Mouse (Mus musculus) retina, postnatal 1 day (tissue): Measurements from ENCODE around the gene Eea1.

Experiments used
- DNase-seq: peaks from one replicate; pipeline ENCODE4 v3.0.0-alpha.2; 2012

Gene Eea1

DNA sequence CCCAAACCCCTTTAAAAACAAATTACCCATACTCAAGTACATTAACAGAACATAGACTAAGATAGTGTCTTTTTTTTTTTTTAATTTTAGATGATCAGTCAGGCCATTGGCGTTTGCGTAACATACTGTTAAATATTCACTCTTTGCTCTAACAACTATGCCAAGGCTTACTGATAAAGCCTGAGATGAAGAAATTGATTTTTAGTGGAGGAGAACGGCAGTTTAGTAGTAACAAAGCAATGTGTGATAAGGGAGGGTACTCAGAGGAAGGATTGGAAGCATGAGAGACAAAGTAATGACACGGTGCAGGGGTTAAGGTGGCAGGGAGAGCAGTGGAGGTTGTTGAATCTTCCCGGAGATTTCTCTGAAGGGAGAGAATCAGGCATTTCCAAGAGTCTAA lies 9.7 kb downstream of the Eea1 start:
- no peak for DNase-seq

DNA sequence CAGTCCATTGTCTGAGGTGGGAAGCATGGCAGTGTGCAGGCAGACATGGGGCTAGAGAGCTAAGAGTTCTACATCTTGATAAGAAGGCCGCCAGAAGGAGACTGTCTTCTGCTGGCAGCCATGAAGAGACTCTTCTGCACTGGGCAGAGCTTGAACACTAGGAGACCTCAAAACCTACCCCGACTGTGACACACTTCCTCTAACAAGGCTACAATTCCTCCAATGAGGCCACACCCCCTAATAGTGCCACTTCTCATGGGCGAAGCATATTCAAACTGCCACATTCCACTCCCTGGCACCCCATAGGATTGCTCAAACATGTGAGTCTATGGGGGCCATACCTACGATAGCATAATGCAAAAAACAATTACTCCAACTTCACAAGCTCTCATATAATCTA lies 10.3 kb downstream of the Eea1 start:
- no peak for DNase-seq

DNA sequence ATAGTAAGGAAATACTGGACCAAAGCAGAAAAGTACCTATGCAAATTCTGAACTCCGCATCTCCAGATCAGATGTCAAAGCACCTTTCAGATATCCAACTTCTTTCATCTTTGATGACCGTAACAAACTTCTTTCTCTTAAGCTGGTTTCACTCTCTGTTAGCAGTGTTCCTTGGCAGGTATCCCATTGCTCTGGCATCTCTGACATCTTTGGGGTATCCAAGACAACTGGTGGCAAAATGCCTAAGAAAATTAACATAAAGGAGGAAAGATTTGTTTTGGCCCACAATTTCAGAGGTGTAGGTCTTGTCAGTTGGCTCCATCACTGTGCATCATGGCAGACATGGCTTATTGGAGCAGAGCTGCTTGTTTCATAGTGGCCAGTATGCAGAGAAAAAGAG lies 10.9 kb downstream of the Eea1 start:
- DNase-seq = no peak

DNA sequence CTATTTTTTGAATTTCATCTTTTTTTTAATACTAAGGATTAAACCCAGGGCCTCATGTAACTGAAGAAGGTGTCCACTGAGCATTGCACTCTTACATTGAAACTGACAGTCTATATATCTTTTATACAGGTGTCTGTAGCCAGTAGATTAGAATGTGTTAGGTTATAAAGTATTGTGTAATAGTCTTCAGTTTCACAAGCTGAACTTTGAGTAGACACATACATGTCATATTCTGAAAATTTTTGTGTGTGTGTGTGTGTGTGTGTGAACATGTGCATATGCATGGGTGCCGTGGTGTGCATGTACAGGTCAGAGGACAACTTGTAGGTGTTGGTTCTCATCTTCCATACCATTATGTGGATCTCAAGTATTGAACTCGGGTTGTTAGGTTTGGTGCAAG lies 16.2 kb downstream of the Eea1 start:
- DNase-seq = no peak

DNA sequence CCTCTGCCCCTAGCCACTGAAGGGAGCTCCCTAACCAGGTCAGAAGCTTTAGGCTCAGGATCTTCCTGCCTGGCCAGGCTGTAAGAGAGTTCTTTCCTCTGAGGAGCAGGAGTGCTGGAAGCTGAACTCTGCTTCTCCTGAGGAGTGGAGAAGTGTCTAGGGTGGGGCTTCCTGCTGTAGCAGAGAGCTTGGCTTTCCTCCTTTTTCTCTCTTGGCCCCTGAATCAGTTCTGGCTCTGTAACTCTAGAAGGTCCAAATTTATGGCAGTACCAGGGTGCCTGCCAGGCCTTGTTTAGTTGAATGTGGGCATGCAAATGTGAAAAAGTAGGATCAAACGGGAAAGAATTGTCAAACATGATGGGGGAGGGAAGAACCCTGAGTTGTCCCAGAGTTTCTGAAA lies 17.1 kb downstream of the Eea1 start:
- no peak for DNase-seq

DNA sequence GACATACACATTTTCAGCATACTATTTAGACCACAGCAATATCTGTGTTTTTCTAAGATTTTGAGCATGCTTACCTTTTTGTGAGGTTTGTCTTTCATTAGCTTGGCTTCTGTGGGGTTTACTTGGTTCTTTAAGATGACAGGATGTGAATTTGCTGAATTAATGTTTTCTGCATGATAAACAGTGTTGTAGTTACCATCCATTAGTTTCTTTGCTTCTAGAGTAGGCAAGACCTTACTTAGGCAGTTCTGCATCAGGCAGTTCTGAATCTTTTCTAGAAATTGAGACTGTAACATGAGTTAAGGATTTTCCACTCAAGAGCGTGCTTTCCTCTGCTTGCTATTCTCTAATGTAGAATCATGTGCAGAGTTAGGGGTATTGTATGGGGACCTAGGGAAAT lies 24.2 kb downstream of the Eea1 start:
- DNase-seq = no peak

DNA sequence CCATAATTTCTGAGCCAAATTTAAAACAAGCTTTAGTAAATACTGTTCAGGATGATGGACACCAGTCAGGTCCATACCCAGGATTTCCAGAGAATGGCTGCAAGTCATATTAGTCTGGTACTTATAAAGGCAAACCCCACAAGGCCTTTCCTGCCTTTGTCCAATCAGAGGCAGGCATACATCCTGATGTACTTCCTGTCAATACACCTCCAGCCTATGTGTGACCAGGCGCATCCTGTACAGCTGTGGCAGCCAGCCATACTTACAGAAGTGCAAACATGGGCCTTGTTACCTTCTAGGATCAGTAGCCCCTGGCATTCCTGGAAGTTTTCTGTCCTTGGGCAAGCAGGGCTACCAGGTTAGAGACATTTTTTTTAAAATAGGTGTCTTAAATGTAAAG lies 29.2 kb downstream of the Eea1 start:
- no peak for DNase-seq

DNA sequence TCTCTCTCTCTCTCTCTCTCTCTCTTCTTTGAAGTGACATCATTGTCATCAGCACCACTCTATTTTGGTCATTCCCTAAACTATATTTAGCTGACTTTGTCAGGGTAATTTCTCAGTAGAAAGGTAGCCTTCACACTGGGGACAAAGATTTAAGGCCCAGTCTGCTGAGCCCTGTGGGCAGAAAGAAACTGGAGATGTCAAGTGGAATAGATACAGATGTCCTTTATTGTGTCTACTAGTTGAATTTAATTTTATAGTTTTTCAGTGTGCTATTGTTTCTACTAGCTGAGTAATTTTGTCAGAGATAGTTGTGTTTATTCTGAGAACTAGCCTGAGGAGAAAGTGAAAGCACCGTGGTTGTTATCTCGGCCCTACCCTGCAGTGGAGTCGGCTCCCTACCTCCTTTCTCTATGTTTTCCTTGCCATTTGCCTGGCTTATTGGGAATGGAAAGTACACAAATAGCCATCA lies 30.3 kb downstream of the Eea1 start:
- DNase-seq = no peak

DNA sequence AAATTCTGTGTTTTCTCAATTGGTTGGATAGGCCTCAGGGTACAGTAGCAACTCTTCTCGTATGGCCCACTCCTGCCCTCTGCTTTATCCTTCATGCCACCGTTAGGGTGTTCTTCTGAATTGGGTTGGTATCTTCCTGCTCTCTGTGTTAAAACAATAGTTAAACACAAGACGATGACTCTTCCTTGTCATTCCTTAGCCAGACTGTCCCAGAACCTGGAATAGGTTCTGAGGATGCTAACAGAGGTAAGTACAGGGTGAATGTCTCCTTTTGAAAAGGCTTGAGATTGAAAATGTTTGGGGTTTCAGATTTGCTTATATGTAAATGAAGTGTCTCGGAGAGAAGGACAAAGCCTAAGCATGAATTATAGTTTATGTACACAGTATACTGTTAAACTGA lies 30.9 kb downstream of the Eea1 start:
- no peak for DNase-seq

DNA sequence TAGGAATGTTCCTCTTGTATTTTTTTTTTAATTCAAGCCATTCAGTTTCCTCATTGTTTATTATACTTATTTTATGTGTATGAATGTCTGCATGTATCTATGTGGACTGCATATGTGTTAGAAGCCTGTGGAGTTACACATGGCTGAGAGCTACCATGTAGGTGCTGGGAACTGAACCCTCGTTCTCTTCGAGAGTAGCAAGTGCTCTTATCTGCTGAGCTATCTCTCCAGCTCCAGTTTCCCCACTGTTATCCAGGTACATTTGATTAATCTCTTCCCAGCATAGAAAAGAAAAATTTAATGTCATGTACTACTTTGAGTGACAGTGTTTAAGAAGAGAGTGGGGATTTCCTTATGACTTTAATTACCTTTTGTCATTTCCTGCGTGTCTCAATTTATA lies 31.5 kb downstream of the Eea1 start:
- no peak for DNase-seq

DNA sequence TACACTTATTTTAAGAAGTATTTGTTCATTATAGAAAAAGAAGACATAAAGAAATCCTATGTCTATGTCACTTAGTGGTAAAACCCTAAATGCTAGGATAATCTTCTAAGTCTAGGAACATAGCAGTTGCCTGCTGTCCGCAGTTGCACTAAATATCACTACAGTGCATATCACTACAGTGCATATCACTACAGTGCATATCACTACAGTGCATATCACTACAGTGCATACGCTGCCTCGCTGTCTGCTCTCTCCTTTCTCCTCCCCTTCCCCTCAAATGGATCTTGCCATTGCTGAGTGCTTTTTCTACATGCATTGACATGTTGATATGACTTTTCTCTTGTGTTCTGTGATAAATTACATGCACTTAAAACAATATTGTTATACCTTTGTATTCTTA lies 34.0 kb downstream of the Eea1 start:
- DNase-seq = no peak

DNA sequence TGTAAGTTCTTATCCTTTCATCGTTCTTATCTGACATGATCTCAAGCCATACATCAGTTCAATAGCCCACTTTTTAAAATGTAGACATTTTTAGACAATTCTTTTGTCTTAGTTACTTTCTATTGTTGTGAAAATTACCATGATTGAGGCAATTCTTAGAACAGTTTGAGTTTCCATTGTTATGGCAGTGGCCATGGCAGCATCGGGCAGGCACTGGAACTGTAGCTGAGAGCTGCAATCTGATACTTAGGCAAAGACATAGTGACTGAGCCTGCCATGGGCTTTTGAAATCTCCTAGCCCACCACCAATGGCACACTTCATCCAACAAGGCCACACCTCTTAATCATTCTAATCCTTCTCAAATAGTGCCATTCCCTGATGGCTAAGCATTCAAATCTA lies 36.3 kb downstream of the Eea1 start:
- no peak for DNase-seq

DNA sequence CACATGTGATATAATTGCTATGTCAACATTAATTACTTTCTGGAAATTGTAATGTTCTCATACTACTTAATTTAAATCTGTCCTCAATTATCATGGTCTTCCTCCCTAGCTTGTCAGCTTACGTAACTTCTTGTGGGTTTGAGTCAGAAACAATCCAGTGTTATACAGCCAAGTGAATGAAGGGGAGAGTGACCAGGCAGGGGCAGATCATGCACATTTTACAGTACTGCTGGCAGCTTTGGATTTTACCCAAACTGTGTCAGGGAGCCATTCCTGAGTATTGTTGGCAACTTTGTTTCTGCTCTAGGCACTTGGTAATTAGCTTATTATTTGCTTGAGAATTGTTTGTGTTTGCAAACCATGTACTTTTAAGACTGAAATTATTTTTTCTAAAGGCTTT lies 49.3 kb downstream of the Eea1 start:
- peak; percentile 32 for DNase-seq

DNA sequence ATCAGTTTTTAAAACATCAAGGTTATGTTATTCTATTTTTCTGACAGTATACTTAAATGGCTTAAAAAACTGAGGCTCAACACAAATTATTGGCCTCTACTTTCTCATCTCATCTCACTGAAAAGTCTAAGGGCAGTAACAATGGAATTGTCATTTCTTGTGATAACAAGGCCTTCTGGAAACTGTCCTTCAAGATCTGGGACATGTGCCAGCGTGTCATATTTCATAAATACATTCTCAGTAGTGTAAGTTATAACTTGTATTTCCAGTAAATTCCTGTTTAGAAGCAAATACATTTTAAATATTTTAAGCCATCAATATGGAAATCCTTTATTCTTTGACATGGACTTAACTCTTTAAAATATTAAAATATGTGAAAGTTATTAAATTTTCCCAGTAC lies 50.7 kb downstream of the Eea1 start:
- no peak for DNase-seq

DNA sequence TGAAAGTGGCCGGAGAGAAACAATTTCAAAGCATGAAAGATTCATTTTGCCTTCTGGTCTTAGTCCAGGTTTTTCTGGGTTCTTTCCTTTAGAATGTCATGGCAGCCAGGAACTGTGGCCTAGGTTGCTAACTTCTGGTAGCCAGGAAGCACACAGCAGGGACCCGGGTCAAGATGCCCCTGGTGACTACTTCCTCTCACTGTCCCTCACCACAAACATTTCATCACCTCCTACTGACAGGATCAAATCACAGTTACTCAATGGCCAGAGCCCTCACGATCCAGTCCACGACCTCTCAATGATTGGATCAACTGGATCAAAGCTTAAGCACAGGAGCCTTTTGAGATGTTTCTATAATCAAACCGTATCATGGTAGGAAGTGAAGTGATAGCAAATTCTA lies 60.5 kb downstream of the Eea1 start:
- DNase-seq = no peak

DNA sequence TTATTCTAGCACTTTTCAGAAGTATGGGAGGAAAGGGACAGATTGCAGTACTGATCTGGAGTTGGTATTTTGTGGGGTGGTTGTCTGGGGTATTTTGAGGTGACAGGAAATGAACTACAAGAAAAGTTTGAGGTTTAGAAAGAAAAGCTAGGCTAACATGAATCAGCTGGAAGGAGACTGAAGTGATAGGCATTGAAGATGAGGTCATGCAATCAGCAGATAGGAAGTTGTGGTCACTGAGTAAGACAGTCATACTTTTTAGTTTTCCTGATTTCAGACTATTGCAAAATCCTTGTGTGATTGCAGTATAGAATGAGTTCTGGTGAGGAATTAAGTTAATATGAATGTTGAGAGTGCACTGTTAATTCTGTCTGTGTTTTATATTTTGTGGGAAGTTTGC lies 75.3 kb downstream of the Eea1 start:
- no peak for DNase-seq

DNA sequence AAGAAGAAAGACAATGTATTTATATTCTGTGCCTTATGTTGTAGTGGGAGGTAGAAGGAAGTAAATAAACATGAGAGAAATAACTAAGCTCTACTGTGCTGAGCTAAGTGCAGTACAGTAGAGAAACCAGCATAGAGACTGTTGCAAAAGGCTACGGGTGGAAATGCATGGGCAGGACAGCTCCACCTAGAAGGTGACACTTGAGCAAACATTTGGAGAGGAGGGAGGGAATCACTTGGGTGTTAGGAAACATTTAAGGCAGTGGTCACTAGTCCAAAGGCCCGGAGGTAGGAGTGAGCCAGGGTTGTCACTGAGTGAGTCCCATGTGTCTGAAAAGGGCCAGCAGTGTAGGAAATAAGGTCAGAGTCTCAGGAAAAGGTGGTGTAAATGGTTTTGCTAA lies 77.0 kb downstream of the Eea1 start:
- DNase-seq = no peak

DNA sequence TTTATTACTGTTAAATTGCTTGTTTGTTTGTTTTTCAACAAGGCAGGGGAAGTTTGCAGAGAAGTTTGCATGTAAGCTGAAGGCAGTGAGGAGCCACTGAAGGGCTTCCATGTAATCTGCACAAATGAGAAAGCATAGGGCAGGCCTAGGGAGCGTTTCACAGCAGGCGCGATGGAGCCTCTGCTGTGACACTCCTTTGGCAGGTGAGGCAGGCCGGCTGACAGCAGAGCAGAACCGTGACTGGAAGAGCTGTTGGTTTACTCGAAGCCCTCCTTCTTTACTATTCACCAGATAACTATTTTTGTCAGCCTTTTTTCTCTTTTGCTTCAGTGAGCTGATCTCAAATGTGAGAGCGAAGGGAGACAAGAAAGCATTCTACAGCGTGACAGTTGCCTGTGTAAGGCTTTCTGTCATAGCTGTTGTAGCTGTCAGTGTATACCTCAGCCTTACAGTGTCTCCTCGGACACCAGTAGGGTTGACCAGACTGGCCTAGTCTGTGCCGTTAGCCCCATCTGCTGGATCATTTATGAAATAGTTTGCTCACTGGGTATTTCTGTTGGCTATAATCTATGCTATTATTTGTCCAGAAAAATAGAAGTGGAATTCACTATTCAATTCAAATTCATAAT lies 93.0 kb downstream of the Eea1 start:
- DNase-seq = peak; percentile 74

DNA sequence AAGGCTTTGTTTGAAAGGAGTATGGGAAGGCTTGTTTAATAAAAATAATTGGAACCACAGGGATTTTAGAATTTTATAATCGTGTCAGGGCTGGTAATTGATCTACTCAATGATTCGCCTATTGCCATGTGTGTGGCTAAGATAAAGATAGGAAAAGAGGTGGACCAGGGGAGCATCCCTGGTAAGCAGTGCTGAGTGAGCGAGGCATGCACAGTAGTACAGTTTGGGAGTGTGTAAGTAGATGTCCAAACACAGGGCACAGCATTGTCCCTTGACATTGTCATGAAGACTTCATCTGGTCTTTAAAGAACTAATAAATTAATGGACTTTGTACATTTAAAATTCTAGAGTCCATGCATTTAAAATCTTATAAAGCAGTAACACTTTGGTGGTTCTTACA lies 93.7 kb downstream of the Eea1 start:
- DNase-seq = no peak

DNA sequence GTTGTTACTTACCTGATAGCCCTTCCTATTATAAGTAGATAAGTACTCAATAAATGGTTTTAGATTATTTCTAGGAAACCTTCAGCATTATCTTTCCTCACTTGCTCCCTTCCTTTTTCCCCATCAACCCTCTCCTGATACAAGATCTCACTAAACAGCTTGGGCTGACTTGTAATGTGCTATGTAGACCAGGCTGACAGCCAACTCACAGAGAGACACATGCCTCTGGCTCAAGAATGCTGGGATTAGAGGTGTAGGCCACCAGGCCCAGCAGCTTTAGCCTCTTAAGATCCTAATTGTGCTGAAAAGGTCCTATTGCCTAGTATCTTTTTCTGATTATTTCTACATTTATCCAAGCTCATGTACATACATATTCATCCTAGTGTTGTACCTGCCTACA lies 95.5 kb downstream of the Eea1 start:
- no peak for DNase-seq

DNA sequence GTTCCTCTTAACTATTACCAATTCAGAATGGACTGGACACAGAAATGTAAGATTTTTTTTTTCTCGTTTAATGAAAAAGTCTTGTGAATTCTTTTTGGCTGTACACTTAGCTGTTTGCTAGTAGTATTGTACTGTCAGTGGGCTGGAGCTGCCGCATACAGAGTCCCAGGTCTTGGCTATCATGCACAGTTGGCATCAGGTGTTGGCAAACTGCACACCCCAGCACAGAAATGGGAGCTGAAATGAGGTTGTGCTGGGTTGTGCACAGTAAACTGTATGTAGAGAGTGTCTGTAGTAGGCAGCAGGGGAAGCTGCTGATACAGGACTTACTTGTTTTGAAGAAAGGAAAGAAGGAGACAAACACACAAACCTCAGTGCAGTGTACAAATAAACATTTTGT lies 103.8 kb downstream of the Eea1 start:
- no peak for DNase-seq

DNA sequence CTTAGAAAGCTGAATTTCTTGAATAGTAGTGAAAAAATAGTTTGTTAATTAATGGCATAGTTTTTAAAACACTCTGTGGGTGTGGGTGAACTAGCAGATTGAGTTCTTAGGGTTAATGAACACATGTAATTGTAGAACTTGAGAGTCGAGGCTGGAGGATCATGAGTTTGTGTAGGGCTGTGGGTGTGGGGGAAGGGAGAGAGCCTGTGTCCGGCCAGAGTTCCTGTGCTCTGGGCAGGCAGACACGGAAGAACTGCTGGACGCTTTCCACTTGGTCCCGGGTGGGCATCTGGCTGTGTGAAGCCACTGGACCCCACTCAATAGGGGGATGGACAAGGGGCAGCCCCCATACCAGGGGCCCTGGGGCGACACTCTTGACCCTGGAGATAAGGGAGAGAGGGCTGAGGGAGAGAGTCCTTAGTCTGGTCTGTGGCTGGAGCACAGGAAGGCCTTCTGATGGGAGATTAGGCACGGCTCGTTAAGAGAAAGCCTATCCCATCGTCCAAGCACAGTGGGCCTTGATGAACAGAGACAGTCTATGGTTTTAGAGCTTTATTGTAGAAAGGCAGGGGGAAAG lies 107.6 kb downstream of the Eea1 start:
- peak; percentile 2 for DNase-seq

DNA sequence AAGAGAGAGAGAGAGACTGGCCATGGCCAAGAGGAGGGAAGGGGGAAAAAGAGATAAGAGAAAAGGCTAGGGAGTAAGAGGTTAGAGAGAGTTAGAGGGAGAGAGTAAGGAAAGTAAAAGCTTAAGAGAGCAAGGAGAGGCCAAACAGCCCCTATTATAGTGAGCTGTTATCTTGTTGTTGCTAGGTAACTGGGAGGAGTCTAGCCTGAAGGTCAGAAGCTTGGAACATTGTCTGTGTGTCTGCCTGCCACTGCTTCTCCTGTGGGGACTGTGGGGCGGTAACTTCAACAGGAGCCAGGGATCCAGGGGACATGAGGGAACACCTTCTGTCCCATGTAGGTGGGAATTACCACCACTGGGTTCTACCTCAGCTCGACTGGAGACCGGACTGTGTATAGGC lies 108.1 kb downstream of the Eea1 start:
- peak; percentile 12 for DNase-seq

DNA sequence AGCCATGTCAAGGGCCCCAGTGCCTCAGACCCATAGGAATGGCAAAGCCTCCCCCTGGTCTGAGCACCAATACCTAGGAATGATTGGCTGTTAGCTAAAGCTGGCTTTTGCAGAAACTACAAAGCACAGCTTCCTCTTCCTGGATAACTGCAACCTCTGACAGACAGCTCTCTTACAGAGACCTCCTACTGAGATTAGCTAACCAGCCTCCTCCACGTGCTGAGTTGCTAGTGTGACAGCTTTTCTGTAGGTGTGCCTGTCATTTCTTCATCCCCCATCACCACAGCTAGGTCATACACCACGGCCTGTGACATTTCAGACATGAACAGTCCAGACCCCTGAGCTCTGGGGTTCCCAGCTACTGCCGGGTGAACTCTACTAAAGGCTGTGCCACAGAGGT lies 126.9 kb downstream of the Eea1 start:
- DNase-seq = no peak

DNA sequence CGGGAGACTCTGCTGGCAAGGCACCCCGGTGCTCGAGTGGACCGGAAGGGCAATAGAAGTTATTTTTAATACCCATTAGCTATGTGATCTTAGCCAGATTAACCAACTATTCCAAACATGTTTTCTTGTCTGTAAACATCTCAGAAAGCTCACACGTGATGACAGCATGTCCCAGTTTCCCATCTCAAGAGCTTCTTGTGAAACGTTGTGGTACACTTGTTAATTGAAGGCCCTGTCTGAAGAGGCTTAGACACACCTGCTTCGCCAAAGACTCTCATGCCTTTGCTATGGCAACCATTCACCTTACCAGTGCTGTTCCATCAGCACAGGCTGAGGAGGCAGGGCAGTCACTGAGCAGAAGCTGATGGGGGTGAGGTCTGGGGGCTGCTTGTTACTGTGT lies 133.9 kb downstream of the Eea1 start:
- no peak for DNase-seq

DNA sequence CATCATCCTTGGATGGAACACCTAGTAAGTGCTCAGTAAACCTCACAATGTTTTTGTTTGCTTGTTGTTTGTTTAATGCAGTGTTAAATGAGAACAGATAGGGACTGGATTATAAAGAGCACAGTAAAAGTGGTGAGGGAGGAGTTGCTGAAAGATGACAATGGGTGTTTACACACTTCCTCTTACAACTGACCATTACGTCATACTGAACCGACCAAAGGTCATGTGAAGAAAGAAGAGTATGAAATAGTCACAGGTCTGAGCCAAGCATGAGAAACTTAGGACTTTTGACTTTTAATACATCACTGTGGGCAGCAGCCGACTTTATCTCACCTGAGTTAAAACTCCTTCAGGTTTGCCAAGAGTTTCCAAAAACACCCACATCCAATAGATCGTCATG lies 135.0 kb downstream of the Eea1 start:
- DNase-seq = no peak
